Mouse (Mus musculus) monocyte, adult 2 months (primary cell): ENCODE measurements at regions not wholly inside any gene's neighbourhood (a gene's known extent, or its start where the extent isn't known, plus 50 kb on each side); places are given as distances from the start of the nearest gene placed in this dataset.

Source experiments
- DNase-seq, 2 experiments: peaks; one replicate each; pipeline ENCODE4 v3.0.0; 2022; ENCODE audit warnings: low spot score in 2 of 2, low read depth in 1 of 2

GRCm38 (mm10) chr13:41541139-41541538 lies 54.0 kb upstream of the Nedd9 start:
- no peak for DNase-seq

- DNase-seq, result no peak
Observed at GRCm38 (mm10) chr13:41546063-41546462, 58.9 kb upstream of the Nedd9 start.

- no peak for DNase-seq
Observed at GRCm38 (mm10) chr13:41546531-41546930, 59.2 kb upstream of the Tmem170b start.

- no peak for DNase-seq
Observed at GRCm38 (mm10) chr13:41549283-41549682, 56.4 kb upstream of the Tmem170b start.

GRCm38 (mm10) chr13:41550246-41550900 lies 55.3 kb upstream of the Tmem170b start:
- DNase-seq, result no peak

GRCm38 (mm10) chr13:41551711-41552349 lies 53.9 kb upstream of the Tmem170b start:
- peak in 1 of 2 experiments; percentile 14 for DNase-seq

- no peak for DNase-seq
Observed at GRCm38 (mm10) chr13:41554401-41554800, 51.3 kb upstream of the Tmem170b start.
